Mouse (Mus musculus) lung, adult 2 months (tissue): ENCODE measurements around the gene Myh11.

Source experiments
- CTCF ChIP-seq: fragments of 200-500 bp; IDR thresholded peaks from 2 replicates; pipeline ENCODE4 v1.5.1; 2011; ENCODE audit warnings: mild to moderate bottlenecking, low read length, control low read depth; ENCODE audit not compliant: insufficient read depth
- POLR2A ChIP-seq: fragments of 200-500 bp; IDR thresholded peaks from 2 replicates; pipeline ENCODE4 v1.6.1; 2011; ENCODE audit warnings: low read depth, mild to moderate bottlenecking, control low read depth, low read length, borderline replicate concordance; ENCODE audit errors: extremely low read depth

DNA sequence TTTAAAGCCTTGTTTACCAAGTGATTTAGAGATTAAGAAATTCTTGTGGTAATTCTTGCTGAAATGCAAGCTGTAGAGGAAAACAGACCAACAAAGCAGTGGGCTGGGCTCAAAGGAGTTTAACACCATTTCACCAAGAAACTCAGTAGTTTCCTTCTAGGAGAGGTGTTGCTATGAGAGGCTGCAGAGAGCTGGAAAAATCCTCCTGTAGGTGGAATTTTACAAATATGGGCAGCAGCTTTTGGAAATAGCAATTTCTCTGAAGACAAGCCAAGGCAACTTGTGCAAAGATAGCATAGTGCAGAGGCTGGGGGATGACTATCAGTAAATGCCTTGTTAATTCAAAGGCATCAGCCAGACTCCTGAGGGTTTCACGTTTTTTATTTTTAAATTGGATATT, 29.3 kb upstream of the Myh11 start:
- TF ChIP-seq CTCF (no peak), POLR2A (no peak)
